Mouse (Mus musculus): ENCODE results near the gene Rasgrp2. TPM values are rescaled to one million over a fixed set of nuclear protein-coding genes. Genes with fewer than 3 reads are reported as not detected.

Rasgrp2 gene
- polyA plus RNA-seq (2017; shearing (Covaris generic)), result 100 to 1,000 TPM in 1 of 3 experiments, 10 to 100 TPM in 2; 59.9 to 201 (median 68.4) TPM

- ATAC-seq, result peak; percentile 67
These were observed at the start of gene Rasgrp2 for GRCm38 (mm10) chr19:6399285-6400095. Gene Rasgrp2 (plus strand): TSS chr19:6399340.

- ATAC-seq, result no peak
These were observed 47.6 kb upstream of the Rasgrp2 start for GRCm38 (mm10) chr19:6351431-6352106.

GRCm38 (mm10) chr19:6352107-6352505, 47.0 kb upstream of the Rasgrp2 start:
- no peak for ATAC-seq

GRCm38 (mm10) chr19:6354030-6354429, 45.1 kb upstream of the Rasgrp2 start:
- ATAC-seq, result no peak

GRCm38 (mm10) chr19:6361291-6361690, 37.8 kb upstream of the Rasgrp2 start:
- ATAC-seq, result no peak

- ATAC-seq, result peak; percentile 76
These were observed 36.1 kb upstream of the Rasgrp2 start for GRCm38 (mm10) chr19:6363091-6363410.

- peak; percentile 85 for ATAC-seq
These were observed 35.5 kb upstream of the Rasgrp2 start, which contains the start of gene Sf1 for GRCm38 (mm10) chr19:6363411-6364240. Gene Sf1 (plus strand): TSS chr19:6363690.

GRCm38 (mm10) chr19:6364317-6364725, 34.8 kb upstream of the Rasgrp2 start:
- no peak for ATAC-seq

GRCm38 (mm10) chr19:6364842-6365241, 34.3 kb upstream of the Rasgrp2 start:
- ATAC-seq, result no peak

GRCm38 (mm10) chr19:6370175-6370574, 29.0 kb upstream of the Rasgrp2 start:
- ATAC-seq, result no peak

- no peak for ATAC-seq
These were observed 26.7 kb upstream of the Rasgrp2 start for GRCm38 (mm10) chr19:6372433-6372832.

- no peak for ATAC-seq
These were observed 25.4 kb upstream of the Rasgrp2 start for GRCm38 (mm10) chr19:6373539-6374400.

- ATAC-seq, result no peak
These were observed 24.6 kb upstream of the Rasgrp2 start for GRCm38 (mm10) chr19:6374571-6374970.

- ATAC-seq, result no peak
These were observed 23.5 kb upstream of the Rasgrp2 start for GRCm38 (mm10) chr19:6375423-6376254.

GRCm38 (mm10) chr19:6376255-6376564, 22.9 kb upstream of the Rasgrp2 start:
- ATAC-seq, result no peak

GRCm38 (mm10) chr19:6376643-6377042, 22.5 kb upstream of the Rasgrp2 start:
- ATAC-seq, result no peak

- ATAC-seq, result no peak
These were observed 21.7 kb upstream of the Rasgrp2 start for GRCm38 (mm10) chr19:6377327-6378040.

- no peak for ATAC-seq
These were observed 18.6 kb upstream of the Rasgrp2 start for GRCm38 (mm10) chr19:6380411-6381166.

GRCm38 (mm10) chr19:6381238-6381637, 17.9 kb upstream of the Rasgrp2 start:
- no peak for ATAC-seq

Data from inflammation-experienced regulatory T-cells, adult 6 months (primary cell).